Mouse (Mus musculus): ENCODE results near the gene Wfikkn2. TPM values are rescaled to one million over a fixed set of nuclear protein-coding genes. Genes with fewer than 3 reads are reported as not detected.

The Wfikkn2 gene
- total RNA-seq, 2 experiments from 2014 or later, result 0.63 to 1.1 TPM

GRCm38 (mm10) chr11:94221257-94221656 lies 24.5 kb downstream of the Wfikkn2 start:
- no peak for DNase-seq

DNA sequence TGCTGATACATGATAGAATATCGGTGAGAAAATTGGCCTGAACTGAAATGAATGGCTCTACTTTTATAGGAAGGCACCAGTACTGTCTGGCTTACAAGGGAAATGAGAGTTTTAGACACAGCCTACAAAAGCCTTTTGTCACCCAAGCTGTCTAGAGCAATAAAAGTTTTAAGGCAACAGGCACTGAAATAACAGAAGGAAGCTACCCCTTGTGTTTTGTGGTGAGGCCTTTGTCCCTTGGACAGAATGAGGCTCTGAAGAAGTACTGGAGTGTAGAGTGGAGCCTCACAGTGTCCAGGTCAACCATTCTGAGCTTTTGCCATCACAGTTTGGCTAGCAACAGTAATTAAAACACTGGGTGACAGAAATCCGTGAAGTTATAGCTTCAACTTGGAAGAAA lies 29.6 kb downstream of the Wfikkn2 start:
- no peak for DNase-seq

GRCm38 (mm10) chr11:94215581-94215980 lies 30.2 kb downstream of the Wfikkn2 start:
- no peak for DNase-seq

DNA sequence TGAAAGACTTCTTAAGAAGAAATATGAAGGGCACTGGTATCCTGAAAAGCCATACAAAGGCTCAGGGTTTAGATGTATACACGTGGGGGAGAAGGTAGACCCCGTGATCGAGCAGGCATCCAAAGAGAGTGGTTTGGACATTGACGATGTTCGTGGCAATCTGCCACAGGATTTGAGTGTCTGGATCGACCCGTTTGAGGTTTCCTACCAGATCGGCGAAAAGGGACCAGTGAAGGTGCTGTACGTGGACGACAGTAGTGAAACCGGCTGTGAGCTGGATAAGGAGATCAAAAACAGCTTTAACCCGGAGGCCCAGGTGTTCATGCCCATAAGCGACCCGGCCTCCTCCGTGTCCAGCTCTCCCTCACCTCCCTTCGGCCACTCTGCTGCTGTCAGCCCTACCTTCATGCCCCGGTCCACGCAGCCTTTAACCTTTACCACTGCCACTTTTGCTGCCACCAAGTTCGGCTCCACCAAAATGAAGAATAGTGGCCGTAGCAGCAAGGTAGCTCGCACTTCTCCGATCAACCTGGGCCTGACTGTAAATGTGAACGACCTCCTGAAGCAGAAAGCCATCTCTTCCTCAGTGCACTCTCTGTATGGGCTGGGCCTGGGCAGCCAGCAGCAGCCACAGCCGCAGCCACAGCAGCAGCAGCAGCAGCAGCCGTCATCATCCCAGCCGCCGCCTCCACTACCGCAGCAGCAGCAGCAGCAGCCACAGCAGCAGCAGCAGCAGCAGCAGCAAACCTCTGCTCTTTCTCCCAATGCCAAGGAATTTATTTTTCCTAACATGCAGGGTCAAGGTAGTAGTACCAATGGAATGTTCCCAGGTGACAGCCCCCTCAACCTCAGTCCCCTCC lies 31.8 kb downstream of the Wfikkn2 start:
- DNase-seq, result peak; percentile 52

GRCm38 (mm10) chr11:94212997-94213396 lies 32.8 kb downstream of the Wfikkn2 start:
- DNase-seq, result no peak

GRCm38 (mm10) chr11:94212489-94212836 lies 33.3 kb downstream of the Wfikkn2 start:
- DNase-seq, result peak; percentile 42

DNA sequence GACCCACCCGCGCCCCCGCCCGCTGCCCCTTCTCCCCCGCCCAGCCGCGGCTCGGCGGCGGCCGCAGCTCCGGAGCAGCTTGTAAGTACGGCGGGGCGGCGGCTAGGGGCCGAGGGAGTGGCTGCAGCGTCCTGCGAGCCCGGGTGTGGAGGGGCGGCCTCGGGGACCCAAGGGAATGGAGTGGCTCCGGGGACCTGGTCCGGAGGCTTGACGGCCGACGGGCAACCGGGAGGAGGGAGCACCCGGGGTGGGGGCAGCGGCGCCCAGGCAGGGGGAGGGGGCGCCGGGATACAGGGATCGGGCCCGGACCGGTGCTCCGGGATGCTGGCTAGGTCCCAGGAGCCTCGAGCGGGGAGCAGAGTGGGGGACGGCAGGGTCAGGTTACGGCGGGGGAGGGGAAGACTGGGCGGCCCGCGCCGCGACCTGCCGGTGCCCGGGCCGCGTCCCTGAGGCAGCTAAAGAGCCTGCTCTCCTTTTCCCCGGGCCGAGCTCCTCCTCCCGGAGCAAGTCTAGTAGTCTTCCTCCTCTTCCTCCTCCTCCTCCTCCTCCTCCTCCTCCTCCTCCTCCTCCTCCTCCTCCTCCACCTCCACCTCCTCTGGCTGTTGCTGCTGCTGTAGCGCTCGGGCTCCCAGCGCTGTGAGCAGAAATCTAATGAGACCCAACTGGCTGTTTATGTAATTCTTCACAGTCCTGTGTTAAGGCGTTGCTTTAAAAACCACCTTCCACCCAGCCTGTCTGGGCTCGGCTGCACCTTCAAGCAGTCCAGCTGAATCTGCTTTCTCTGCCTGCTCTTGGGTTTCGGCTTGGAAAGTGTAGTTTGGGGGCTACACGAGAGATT lies 33.9 kb downstream of the Wfikkn2 start:
- DNase-seq, result peak; percentile 84

DNA sequence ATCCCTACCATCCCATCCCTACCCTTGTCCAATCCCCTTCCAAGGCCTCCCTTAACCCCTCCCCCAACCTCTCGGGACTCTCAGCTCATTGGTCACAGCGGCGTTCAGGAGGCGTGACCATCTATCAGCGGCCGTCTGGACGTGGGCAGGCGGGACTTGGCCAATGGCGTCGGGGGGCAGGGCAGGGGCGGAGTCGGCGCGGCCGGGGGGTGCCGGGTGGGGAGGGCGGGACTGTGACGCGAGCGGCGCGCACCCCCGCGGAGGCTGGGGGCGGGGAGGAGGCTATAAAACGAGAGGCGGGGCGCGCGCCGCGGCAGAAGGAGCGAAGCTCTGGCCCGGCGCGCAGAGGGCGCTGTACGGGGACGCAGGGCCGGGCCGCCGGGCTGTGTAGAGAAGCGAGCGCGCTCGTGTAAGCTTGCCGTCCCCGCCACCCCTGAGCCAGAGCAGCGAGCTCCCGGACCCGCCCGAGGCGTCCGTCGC lies 34.6 kb downstream of the Wfikkn2 start, which contains the start of gene Tob1:
Gene Tob1 (plus strand): TSS at position 331 of the 480 bp plus-strand sequence.
- peak; percentile 98 for DNase-seq

- DNase-seq, result peak; percentile 94
These were observed 35.4 kb downstream of the Wfikkn2 start for GRCm38 (mm10) chr11:94210191-94211086.

DNA sequence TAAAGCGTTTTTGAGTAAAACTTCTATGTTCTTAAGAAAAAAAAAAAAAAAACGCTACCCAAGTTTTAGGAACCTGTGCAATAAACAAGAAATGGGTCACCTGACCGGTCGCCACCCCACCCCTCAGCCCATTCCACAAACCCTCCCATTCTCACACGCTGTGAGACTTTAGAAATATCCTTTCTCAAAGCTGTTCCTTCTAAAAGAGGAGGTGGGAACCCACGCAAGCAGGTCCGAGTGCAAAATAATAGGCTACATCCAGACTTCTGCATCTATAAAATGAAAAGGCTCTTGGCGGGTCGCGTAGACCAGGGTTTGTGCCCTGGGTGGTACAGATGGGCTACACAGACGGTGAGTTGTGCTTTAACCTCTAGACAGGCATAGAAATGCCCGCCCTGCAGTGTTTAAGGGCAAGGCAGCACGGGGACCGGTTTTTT lies 36.1 kb downstream of the Wfikkn2 start:
- DNase-seq, result no peak

- DNase-seq, result no peak
These were observed 36.8 kb downstream of the Wfikkn2 start for GRCm38 (mm10) chr11:94208811-94209675.

- DNase-seq, result no peak
These were observed 39.2 kb downstream of the Wfikkn2 start for GRCm38 (mm10) chr11:94206398-94207114.

- no peak for DNase-seq
These were observed 42.7 kb downstream of the Wfikkn2 start for GRCm38 (mm10) chr11:94203066-94203465.

- DNase-seq, result no peak
These were observed 43.7 kb downstream of the Wfikkn2 start for GRCm38 (mm10) chr11:94202106-94202505.

- no peak for DNase-seq
These were observed 45.4 kb downstream of the Wfikkn2 start for GRCm38 (mm10) chr11:94200422-94200821.

DNA sequence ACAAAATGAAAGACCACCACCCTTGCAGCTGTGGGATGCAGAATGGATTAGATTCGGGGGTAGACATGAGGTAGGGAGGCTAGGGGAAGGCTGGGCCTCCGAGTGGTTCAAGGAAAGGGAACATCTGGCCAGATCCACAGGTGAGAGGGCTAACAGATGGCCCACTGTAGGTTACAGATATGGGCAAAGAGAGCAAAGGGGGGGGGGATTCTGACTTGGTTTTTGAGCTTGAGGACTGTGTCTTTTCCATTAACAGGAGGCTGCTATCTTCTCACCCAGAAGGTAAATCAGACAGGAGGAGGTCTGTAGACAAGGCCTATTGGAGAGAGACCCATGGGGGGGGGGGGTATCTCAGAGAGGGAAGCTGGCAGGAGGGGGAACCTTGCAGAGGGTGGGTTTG lies 46.0 kb downstream of the Wfikkn2 start:
- DNase-seq, result no peak

DNA sequence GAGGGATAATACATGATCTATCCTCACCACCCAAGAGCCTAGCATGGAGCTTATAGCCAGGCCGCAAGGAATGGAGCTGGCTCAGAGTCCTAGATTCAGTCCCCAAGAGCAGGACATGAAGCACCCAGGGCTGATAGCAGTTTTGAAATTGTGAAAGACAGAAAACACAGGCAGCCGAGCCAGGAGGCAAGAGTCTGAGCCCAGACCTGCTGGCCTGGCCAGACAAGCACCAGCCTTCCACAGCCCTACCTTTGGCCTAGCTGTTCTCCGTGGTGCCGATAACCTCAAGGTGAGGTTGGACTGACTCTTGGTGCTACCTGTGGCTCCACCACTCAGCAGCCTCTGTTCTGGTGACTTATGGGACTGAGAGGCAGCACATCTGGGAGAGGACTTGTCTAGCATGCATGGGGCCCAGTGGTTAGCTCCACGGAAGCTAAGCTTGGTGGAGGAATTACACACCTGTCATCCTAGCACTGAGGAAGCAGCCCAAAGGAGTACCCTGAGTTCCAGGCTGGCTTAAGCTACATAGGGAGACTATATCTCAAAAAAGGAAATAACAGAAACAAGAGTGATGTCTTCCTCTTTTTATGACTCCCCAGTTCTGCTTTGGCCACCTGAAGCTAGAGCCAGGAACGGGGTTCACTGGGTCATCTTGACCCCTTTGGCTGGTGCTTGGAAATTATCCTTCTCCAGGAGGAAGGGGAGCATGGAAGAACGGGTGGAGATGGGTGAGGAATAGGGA lies 47.2 kb downstream of the Wfikkn2 start:
- peak; percentile 50 for DNase-seq

GRCm38 (mm10) chr11:94196311-94196710 lies 49.5 kb downstream of the Wfikkn2 start:
- no peak for DNase-seq

DNA sequence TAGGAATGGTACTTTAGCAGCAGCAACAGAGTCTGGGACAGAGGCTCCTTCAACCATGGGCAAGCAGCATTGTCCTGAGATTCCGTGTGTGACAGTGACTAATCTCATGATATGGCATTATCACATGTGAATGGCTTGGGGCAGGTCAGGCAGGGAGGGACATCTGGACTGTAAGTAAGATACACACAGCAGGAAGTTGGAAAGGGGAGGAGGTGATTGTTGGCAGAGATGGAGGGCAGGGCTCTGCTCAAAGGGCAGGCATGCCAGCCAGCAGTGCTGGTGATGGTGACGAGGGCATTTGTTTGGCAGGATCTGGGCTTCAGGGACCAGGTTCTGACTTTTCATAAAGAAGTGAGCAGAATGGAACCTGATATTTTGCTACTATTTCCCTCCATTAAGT lies 52.7 kb downstream of the Wfikkn2 start:
- DNase-seq, result peak; percentile 54
